Mouse (Mus musculus) cortical plate, adult 2 months (tissue): ENCODE measurements around the gene Aknad1.

ENCODE experiments used
- CTCF ChIP-seq: fragments of 200-500 bp; IDR thresholded peaks from 2 replicates; pipeline ENCODE4 v1.5.1; 2011; ENCODE audit warnings: mild to moderate bottlenecking, control low read depth, low read length; ENCODE audit not compliant: insufficient read depth; ENCODE audit errors: extremely low read depth
- POLR2A ChIP-seq: fragments of 200-500 bp; IDR thresholded peaks from 2 replicates; pipeline ENCODE4 v1.6.1; 2011; ENCODE audit warnings: mild to moderate bottlenecking, low read length, control low read depth; ENCODE audit not compliant: insufficient read depth; ENCODE audit errors: extremely low read depth

GRCm38 (mm10) chr3:108717896-108718502, 21.5 kb upstream of the Aknad1 start:
- TF ChIP-seq CTCF (no peak), POLR2A (no peak)
